Comparison of ENCODE assay signal across 8 mouse cellular contexts in the genomic region with DNA sequence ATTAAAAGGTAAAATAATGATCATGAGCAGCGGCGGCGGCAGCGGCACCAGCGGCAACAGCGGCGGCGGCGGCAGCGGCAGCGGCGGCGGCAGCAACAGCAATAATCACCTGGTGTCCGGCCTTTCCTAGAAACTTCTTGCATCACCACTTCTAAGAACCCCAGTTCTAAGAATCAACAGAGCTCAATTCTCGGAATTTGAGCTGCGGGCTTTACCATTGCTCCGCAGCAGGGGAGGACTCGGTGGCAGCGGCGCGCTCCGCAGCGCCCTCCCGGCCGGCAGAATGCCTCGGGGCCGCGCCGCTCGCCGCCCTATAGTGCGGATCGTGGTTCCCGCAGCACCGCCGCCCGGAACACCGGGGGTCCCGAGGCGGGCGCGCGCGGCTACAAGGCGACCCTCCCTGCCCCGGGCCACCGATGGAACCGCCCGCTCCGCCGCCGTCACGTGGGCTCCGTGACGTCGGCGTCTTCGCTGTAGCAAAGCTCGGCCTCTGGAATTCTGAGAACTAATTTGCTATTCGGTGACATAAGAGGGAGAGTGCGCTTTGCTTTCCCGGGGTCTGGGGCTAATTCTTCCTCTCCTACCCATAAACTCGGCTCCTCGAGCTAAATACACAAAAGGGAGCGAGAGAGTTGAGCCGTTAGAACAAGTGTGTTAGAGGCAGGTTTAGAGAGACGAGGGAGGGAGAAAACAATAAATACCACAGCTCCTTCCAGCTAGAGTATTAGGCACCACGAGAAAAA. TPM values are rescaled to one million over a fixed set of nuclear protein-coding genes. Genes with fewer than 3 reads are reported as not detected.
DNase-seq lines count a peak whose midpoint lies in the region; ATAC-seq lines count a peak whose summit lies in the region.

A gene (plus strand): TSS at position 17 of the 743 bp plus-strand sequence.
A gene (minus strand): TSS at position 387 of the 743 bp plus-strand sequence.

- peaks cover 3% of the 10 kb centered on the region; the same call in 1 of the 2 replicates for H3K27me3 ChIP-seq in intestine, embryonic 14.5 days (replicated peaks; ENCODE audit: control insufficient read depth, insufficient read depth, low read length)

- H3K4me3 ChIP-seq in intestine, embryonic 14.5 days (ENCODE audit: low read depth, low read length): peak within 1 kb of the TSS; percentile 79

- H3K9me3 ChIP-seq in intestine, embryonic 14.5 days (ENCODE audit: control insufficient read depth, low read length): no peaks in the 10 kb centered on the region

- peaks cover 33% of the 10 kb centered on the region for H3K4me1 ChIP-seq in intestine, embryonic 14.5 days (replicated peaks; ENCODE audit: control insufficient read depth, insufficient read depth, low read length)

- peak; percentile 84 for ATAC-seq in intestine, embryonic 14.5 days (replicated peaks; ENCODE audit: low FRiP score, low TSS enrichment, low read depth)
- ATAC-seq in megakaryocyte progenitor cell, adult 5-6 weeks (replicated peaks; ENCODE audit: poor library complexity): peak; percentile 36

- intact Hi-C loops in left cerebral cortex, postnatal 10 days (cut with DNase I): loop anchor here (2.0 to 10.0 kb wide), 7 partner anchors 496 to 1966 kb away; no protein-coding TSS in a partner anchor

- H3K36me3 ChIP-seq in intestine, embryonic 14.5 days (ENCODE audit: control insufficient read depth, insufficient read depth, low read length): no peaks in the 10 kb centered on the region

- H3K27ac ChIP-seq in intestine, embryonic 14.5 days (ENCODE audit: low read depth): peak within 1 kb of the TSS; percentile 98

- peak within 1 kb of the TSS; percentile 71 for H3K9ac ChIP-seq in intestine, embryonic 14.5 days (ENCODE audit: low read length)

- peak; percentile 90 to 98 for DNase-seq in adrenal gland, adult (ENCODE audit: inconsistent age in 2 of 2, low spot score in 1 of 2)
- DNase-seq in embryo, embryonic 10 days (ENCODE audit: low spot score): peak; percentile 90
- peak; percentile 81 for DNase-seq in gastrocnemius, postnatal 25 days
- peak; percentile 91 for DNase-seq in intestine, embryonic 14.5 days (ENCODE audit: low spot score)
- peak; percentile 82 to 90 for DNase-seq in left cerebral cortex, postnatal 10 days (ENCODE audit: extremely low spot score in 1 of 2, low spot score in 2 of 2)
- peak; percentile 90 to 91 for DNase-seq in right cerebral cortex, postnatal 10 days (ENCODE audit: low spot score in 2 of 2)
- DNase-seq in urinary bladder, postnatal 14 days (ENCODE audit: low spot score): peak; percentile 83

- under 1% methylated on average over 68 of the region's 68 CpGs for WGBS in intestine, embryonic 14.5 days

- H3K4me2 ChIP-seq in intestine, embryonic 14.5 days (ENCODE audit: low read length): peak within 1 kb of the TSS; percentile 95

RNA-seq across cellular contexts. Expression of the first gene that starts in this region (rescaled TPM):
- total RNA-seq in gastrocnemius, postnatal 25 days (2021): not detected
- not detected in 2 replicates for polyA plus RNA-seq in intestine, embryonic 14.5 days (2014; fragmentation: Nextera tagmentation; extraction: Ambion mirVana)
- not detected for total RNA-seq in left cerebral cortex, postnatal 10 days (2021)
- not detected in 2 replicates for total RNA-seq in megakaryocyte progenitor cell, adult 5-6 weeks (2015)
- total RNA-seq in megakaryocyte progenitor cell, adult 5-6 weeks (2017): not detected in 2 replicates

RNA-seq across cellular contexts. Expression of the second gene that starts in this region (rescaled TPM):
- 10 to 100 TPM; 36.6 to 68.3 TPM for total RNA-seq in gastrocnemius, postnatal 25 days (2021)
- polyA plus RNA-seq in intestine, embryonic 14.5 days (2014; fragmentation: Nextera tagmentation; extraction: Ambion mirVana): 0.49 and 0.95 TPM in 2 replicates
- 10 to 100 TPM; 23.0 to 25.8 TPM for total RNA-seq in left cerebral cortex, postnatal 10 days (2021)
- 4.1 and 6.9 TPM in 2 replicates for total RNA-seq in megakaryocyte progenitor cell, adult 5-6 weeks (2015)
- 2.4 and 3.2 TPM in 2 replicates for total RNA-seq in megakaryocyte progenitor cell, adult 5-6 weeks (2017)

Comparison
In these comparisons a context has a peak if more than half of its experiments do, and no peak if none do; other contexts are left out.
1. Peak in every context shown above with its lines: DNase-seq, ATAC-seq, H3K4me3 ChIP-seq and H3K27ac ChIP-seq.
2. Peak in DNase-seq, ATAC-seq, H3K4me3 ChIP-seq, H3K27ac ChIP-seq, H3K9ac ChIP-seq and H3K4me2 ChIP-seq in intestine, embryonic 14.5 days; RNA of the genes that start here not detected or under 1 TPM.